Mouse (Mus musculus) stomach, embryonic 15.5 days (tissue): ENCODE data around the gene Mindy2. TPM values are rescaled to one million over a fixed set of nuclear protein-coding genes. Genes with fewer than 3 reads are reported as not detected.

ENCODE experiments used
- ATAC-seq: fragments of 200-750 bp; cut with Nextera tagmentation; 2 replicates; pipeline ENCODE4 v1.8.0; 2017; ENCODE audit warnings: low read depth, moderate number of reproducible peaks, moderate TSS enrichment; ENCODE audit not compliant: insufficient read depth, low FRiP score
- H3K27ac ChIP-seq: fragments of 300-500 bp; sonication (generic); 2 replicates; pipeline ENCODE4 v1.5.1; 2015; ENCODE audit warnings: mild to moderate bottlenecking, inconsistent platforms
- H3K27me3 ChIP-seq: fragments of 300-500 bp; sonication (generic); replicated peaks from 2 replicates; pipeline ENCODE4 v1.6.1; 2015; ENCODE audit warnings: inconsistent platforms
- H3K36me3 ChIP-seq: fragments of 300-500 bp; sonication (generic); 2 replicates; pipeline ENCODE4 v1.6.1; 2015; ENCODE audit warnings: inconsistent platforms
- H3K4me1 ChIP-seq: fragments of 300-500 bp; sonication (generic); 2 replicates; pipeline ENCODE4 v1.6.1; 2015; ENCODE audit warnings: inconsistent platforms
- H3K4me2 ChIP-seq: fragments of 300-500 bp; sonication (generic); 2 replicates; pipeline ENCODE4 v1.6.1; 2015; ENCODE audit warnings: mild to moderate bottlenecking, inconsistent platforms
- H3K4me3 ChIP-seq: fragments of 300-500 bp; sonication (generic); replicated peaks from 2 replicates; pipeline ENCODE4 v1.5.1; 2015; ENCODE audit warnings: inconsistent platforms
- H3K9ac ChIP-seq: fragments of 300-500 bp; sonication (generic); 2 replicates; pipeline ENCODE4 v1.6.1; 2015; ENCODE audit warnings: inconsistent platforms
- H3K9me3 ChIP-seq: fragments of 300-500 bp; sonication (generic); 2 replicates; pipeline ENCODE4 v1.6.1; 2016; ENCODE audit warnings: inconsistent platforms
- WGBS: fragments of 180-500 bp; shearing (Covaris S2); methylation state at CpG from one replicate; pipeline ENCODE4 v1.1.7; 2015; 5-methylcytosine and 5-hydroxymethylcytosine counted together
- polyA plus RNA-seq: library from polyadenylated mRNA; unstranded; fragments of >200 nt; fragmentation: Nextera tagmentation; extraction: Ambion mirVana; gene quantifications from 2 replicates; pipeline ENCODE4 v1.2.1, GENCODE M21; 2015

The Mindy2 gene
- polyA plus RNA-seq, 1 experiment from 2014 or later, result 14.9 TPM

GRCm38 (mm10) chr9:70679132-70680091 lies 22.4 kb upstream of the Mindy2 start:
- ATAC-seq, result peak; percentile 36

GRCm38 (mm10) chr9:70678682-70679131 lies 21.7 kb upstream of the Mindy2 start, which contains the start of gene Adam10:
TSS of gene Adam10 (plus strand) at chr9:70678997.
- Histone ChIP-seq H3K9me3 (no peaks in the 10 kb centered on the region), H3K4me1 (peaks cover 2% of the 10 kb centered on the region; the same call in 1 of the 2 replicates), H3K4me3 (peak within 1 kb of the TSS; percentile 97), H3K36me3 (no peaks in the 10 kb centered on the region), H3K4me2 (peak within 1 kb of the TSS; percentile 70), H3K27ac (peak within 1 kb of the TSS; percentile 98), H3K27me3 (no peaks in the 10 kb centered on the region), H3K9ac (peak within 1 kb of the TSS; percentile 95)
- under 1% methylated on average over 41 of the region's 48 CpGs for WGBS
- ATAC-seq, result peak; percentile 100

More at GRCm38 (mm10) chr9:70679132-70680091, 22.4 kb upstream of the Mindy2 start:
- Histone ChIP-seq H3K9ac (peak overlapping the region; percentile 95), H3K27me3 (no peaks in the 10 kb centered on the region), H3K9me3 (no peaks in the 10 kb centered on the region), H3K27ac (peak overlapping the region; percentile 98), H3K36me3 (no peaks in the 10 kb centered on the region), H3K4me3 (peak overlapping the region; percentile 97), H3K4me1 (peaks cover 2% of the 10 kb centered on the region; the same call in 1 of the 2 replicates), H3K4me2 (peak overlapping the region; percentile 64)
- under 1% methylated on average over 100 of the region's 103 CpGs for WGBS

- Histone ChIP-seq H3K4me2 (no peak overlapping the region), H3K27me3 (no peaks in the 10 kb centered on the region), H3K36me3 (no peaks in the 10 kb centered on the region), H3K9me3 (no peaks in the 10 kb centered on the region), H3K9ac (no peak overlapping the region), H3K4me3 (no peak overlapping the region), H3K4me1 (no peaks in the 10 kb centered on the region), H3K27ac (no peak overlapping the region)
- ATAC-seq, result no peak
- 86% methylated on average over 5 of the region's 5 CpGs for WGBS
Measured at GRCm38 (mm10) chr9:70675961-70676360, 19.0 kb upstream of the Mindy2 start.

- H3K27me3 ChIP-seq, result no peaks in the 10 kb centered on the region
- H3K9me3 ChIP-seq, result no peaks in the 10 kb centered on the region
- no peak overlapping the region for H3K9ac ChIP-seq
- H3K4me2 ChIP-seq, result no peak overlapping the region
- no peaks in the 10 kb centered on the region for H3K4me1 ChIP-seq
- H3K4me3 ChIP-seq, result no peak overlapping the region
- no peak for ATAC-seq
- H3K36me3 ChIP-seq, result no peaks in the 10 kb centered on the region
- WGBS, result 73% methylated on average over 4 of the region's 4 CpGs
- H3K27ac ChIP-seq, result no peak overlapping the region
Measured at GRCm38 (mm10) chr9:70675117-70675516, 18.1 kb upstream of the Mindy2 start.

- no peak for ATAC-seq
- 84% methylated on average over 4 of the region's 4 CpGs for WGBS
Measured at GRCm38 (mm10) chr9:70673656-70674055, 16.7 kb upstream of the Mindy2 start.

GRCm38 (mm10) chr9:70671772-70672579 lies 15.0 kb upstream of the Mindy2 start:
- Histone ChIP-seq H3K27ac (peak overlapping the region; percentile 36; the same call in 1 of the 2 replicates), H3K9ac (no peak overlapping the region), H3K36me3 (no peaks in the 10 kb centered on the region), H3K4me2 (peak overlapping the region; percentile 1; the same call in 1 of the 2 replicates), H3K4me1 (no peaks in the 10 kb centered on the region), H3K4me3 (no peak overlapping the region), H3K9me3 (no peaks in the 10 kb centered on the region), H3K27me3 (no peaks in the 10 kb centered on the region)
- no peak for ATAC-seq
- WGBS, result 37% methylated on average over 10 of the region's 10 CpGs

More at GRCm38 (mm10) chr9:70673656-70674055, 16.7 kb upstream of the Mindy2 start:
- Histone ChIP-seq H3K27ac (no peak overlapping the region), H3K4me3 (no peak overlapping the region), H3K36me3 (no peaks in the 10 kb centered on the region), H3K27me3 (no peaks in the 10 kb centered on the region), H3K4me1 (no peaks in the 10 kb centered on the region), H3K4me2 (no peak overlapping the region), H3K9ac (no peak overlapping the region), H3K9me3 (no peaks in the 10 kb centered on the region)

GRCm38 (mm10) chr9:70671278-70671677 lies 14.3 kb upstream of the Mindy2 start:
- Histone ChIP-seq H3K27me3 (no peaks in the 10 kb centered on the region), H3K4me3 (no peak overlapping the region), H3K9me3 (no peaks in the 10 kb centered on the region), H3K27ac (no peak overlapping the region), H3K9ac (no peak overlapping the region), H3K36me3 (no peaks in the 10 kb centered on the region), H3K4me2 (no peak overlapping the region), H3K4me1 (no peaks in the 10 kb centered on the region)
- ATAC-seq, result no peak
- WGBS, result 57% methylated on average over 6 of the region's 6 CpGs

GRCm38 (mm10) chr9:70670381-70670780 lies 13.4 kb upstream of the Mindy2 start:
- H3K9me3 ChIP-seq, result no peaks in the 10 kb centered on the region
- no peak overlapping the region for H3K4me2 ChIP-seq
- no peaks in the 10 kb centered on the region for H3K27me3 ChIP-seq
- no peaks in the 10 kb centered on the region for H3K4me1 ChIP-seq
- no peaks in the 10 kb centered on the region for H3K36me3 ChIP-seq
- no peak overlapping the region for H3K9ac ChIP-seq
- no peak overlapping the region for H3K27ac ChIP-seq
- peak; percentile 77; the same call in 1 of the 2 replicates for ATAC-seq
- H3K4me3 ChIP-seq, result no peak overlapping the region
- WGBS, result 70% methylated on average over 6 of the region's 6 CpGs

- ATAC-seq, result peak; percentile 88
- H3K9ac ChIP-seq, result no peak overlapping the region
Measured at GRCm38 (mm10) chr9:70669197-70669596, 12.2 kb upstream of the Mindy2 start.

GRCm38 (mm10) chr9:70668048-70668447 lies 11.1 kb upstream of the Mindy2 start:
- Histone ChIP-seq H3K9me3 (no peaks in the 10 kb centered on the region), H3K27me3 (no peaks in the 10 kb centered on the region), H3K4me3 (no peak overlapping the region), H3K4me1 (no peaks in the 10 kb centered on the region), H3K27ac (no peak overlapping the region), H3K9ac (no peak overlapping the region), H3K4me2 (no peak overlapping the region), H3K36me3 (no peaks in the 10 kb centered on the region)
- ATAC-seq, result no peak

More at GRCm38 (mm10) chr9:70669197-70669596, 12.2 kb upstream of the Mindy2 start:
- WGBS, result 41% methylated on average over 2 of the region's 2 CpGs
- H3K4me1 ChIP-seq, result no peaks in the 10 kb centered on the region
- no peak overlapping the region for H3K27ac ChIP-seq
- H3K27me3 ChIP-seq, result no peaks in the 10 kb centered on the region
- H3K36me3 ChIP-seq, result no peaks in the 10 kb centered on the region
- H3K9me3 ChIP-seq, result no peaks in the 10 kb centered on the region
- H3K4me2 ChIP-seq, result no peak overlapping the region
- H3K4me3 ChIP-seq, result no peak overlapping the region

GRCm38 (mm10) chr9:70666811-70667210 lies 9.8 kb upstream of the Mindy2 start:
- 60% methylated on average over 7 of the region's 7 CpGs for WGBS
- Histone ChIP-seq H3K4me3 (no peak overlapping the region), H3K27ac (no peak overlapping the region), H3K36me3 (no peaks in the 10 kb centered on the region), H3K4me1 (no peaks in the 10 kb centered on the region), H3K4me2 (no peak overlapping the region), H3K9me3 (no peaks in the 10 kb centered on the region), H3K9ac (no peak overlapping the region), H3K27me3 (no peaks in the 10 kb centered on the region)
- ATAC-seq, result no peak
